Mouse (Mus musculus): ENCODE results near the gene Gm136. TPM values are rescaled to one million over a fixed set of nuclear protein-coding genes. Genes with fewer than 3 reads are reported as not detected.
A peak's percentile ranks its signal among the peaks of the same experiment; 100 is the strongest.
"Not testable (repeated sequence)": the region's sequence is repeated elsewhere in the genome, so short reads cannot be mapped to it uniquely, and the experiment has no call there.

Gene Gm136
- not detected for total RNA-seq (2021)

DNA sequence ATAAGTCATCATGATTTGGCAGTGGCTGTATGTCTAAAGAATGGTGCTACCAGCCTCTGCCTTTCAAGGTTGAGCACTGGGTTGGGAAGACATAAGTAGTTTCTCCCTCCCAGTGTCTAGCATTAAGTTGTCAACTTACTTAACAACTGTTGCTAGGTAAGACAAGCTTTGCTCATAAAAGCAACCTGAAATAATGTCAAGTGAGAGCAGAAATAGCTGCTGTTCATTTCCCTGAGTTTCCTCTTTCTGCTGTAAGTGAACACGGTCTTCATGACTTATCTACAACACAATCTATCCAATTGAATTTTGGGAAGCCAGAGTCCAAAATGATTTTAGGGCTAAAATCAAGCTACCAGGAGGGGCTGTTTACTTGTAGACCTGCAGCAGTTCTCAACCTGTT lies at the start of gene Gm136:
Gene Gm136, minus strand, starts transcription at position 101 of the 400 bp plus-strand sequence.
- DNase-seq: no peak

DNA sequence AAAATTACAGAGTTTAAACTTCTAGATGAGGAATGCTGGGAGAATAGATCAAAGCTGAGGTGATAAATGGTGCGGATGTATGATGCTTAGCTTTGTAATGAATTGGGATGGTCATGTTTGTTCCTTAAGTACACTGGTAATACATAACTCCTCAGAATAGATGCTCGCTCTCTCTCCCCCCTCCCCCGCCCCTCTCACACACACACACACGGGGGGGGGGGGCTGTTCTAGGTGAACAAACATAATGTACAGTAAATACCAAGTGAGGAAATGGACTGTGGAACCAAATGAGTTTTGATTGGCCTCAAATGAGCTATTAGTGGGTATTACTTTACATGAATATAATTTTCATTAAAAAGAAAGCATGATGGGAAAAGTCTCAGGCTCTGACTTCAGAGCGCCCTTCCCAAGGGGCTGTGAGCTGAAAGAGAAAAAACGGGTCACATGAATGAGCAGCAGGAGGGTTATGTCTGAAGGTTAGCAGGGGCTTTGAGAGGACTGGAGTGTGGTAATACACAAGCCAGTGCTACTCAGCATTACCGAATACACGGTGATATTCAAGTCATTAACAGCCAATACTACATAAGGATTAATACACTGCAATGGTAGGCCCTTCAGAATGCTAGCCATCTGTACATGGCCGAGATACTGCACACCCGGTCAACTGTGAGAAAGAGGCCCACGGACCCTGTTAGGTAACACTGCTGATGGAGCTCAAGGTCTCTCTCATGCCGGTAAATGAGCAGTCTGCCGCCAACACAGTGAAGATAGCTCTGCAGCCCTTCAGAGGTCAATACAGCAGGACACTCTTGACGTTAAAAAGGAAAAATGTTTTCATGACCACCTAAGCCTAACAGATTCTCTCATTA lies 45.3 kb upstream of the Gm136 start:
- DNase-seq: no peak

DNA sequence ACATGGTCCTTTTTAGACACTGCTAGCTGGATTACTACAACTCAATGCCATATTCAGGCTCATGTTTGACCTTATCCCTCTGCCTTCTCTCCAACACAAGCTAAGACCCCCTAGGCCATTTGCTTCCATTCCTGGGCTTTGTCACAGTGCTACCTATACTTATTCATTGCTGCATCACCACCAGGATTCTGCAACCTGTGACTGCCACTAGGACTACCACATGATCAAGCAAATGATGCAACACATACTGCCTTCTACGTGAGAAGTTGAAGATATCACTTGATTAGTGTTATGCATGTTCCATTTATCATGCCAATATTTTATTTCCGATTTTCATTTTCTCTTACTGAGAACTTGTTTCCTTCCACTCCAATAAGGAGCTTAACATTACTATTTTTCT lies 41.9 kb upstream of the Gm136 start:
- no peak for DNase-seq

DNA sequence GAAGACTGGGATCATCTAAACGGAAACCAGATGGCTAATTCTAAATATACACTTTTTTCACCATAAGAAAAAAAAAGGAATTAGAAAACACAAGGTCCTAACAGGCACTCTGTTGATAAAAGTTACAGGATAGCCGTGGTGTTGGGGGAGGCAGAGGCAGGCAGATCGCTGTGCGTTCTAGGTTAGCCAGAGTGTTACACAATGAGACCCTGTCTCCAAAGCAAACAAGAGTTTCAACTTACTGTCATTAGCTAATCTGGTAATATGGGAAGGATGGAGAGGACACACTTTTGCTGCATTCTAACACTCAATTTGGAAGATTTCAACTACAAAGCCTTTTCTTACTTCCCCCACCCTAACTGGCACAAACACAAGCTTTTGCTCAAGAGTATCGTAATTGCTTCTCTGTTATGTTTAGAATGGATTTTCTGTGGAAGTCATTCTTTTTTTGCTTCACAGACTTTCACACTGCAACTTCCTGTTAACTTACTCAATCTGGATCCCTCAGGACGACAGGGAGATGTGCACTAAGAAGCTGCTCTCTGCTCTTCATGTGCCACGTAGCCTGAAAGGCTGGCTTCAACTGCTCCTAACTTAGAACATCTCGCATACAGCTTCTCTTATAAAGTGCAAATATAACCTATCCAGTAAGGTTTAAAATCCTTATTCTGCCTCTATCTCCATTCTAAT lies 41.4 kb upstream of the Gm136 start:
- DNase-seq: no peak

DNA sequence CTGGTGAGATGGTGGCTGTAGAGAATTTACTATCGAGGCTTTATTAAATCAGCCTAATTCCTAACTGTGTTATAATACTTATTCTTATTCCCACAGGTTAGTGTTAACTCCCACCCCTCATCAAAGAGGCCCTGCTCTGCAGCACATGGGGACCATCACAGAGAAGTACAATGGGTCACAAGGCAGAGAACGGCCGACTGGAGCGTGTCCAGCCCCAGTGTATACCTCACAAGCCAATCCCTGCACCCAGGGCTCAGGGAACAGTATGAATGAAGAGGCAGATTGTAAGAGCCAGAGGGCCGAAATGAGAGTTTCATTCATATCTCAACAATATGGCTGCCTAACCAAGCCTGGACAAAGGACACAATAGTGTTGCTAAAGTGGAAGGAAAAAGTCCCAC lies 40.2 kb upstream of the Gm136 start:
- no peak for DNase-seq

DNA sequence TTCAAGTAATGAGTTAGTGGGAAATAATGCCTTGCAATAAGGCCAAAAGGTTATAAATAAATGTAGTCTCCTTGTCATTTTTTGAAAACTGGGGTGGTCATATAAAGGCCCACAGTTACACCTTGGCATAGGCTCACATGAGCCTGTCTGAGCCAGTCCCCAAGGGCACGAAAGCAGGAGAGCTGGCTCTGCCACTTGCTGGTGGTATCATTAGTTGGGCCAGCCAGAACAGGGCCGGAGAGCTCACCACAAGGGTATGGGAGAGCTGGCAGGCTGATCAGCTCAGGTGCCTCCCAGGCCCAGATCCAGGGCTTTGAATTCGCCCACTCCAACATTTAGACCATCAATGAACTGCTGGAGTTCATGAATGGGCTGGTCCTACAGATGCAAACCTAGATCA lies 30.4 kb upstream of the Gm136 start:
- DNase-seq: no peak

DNA sequence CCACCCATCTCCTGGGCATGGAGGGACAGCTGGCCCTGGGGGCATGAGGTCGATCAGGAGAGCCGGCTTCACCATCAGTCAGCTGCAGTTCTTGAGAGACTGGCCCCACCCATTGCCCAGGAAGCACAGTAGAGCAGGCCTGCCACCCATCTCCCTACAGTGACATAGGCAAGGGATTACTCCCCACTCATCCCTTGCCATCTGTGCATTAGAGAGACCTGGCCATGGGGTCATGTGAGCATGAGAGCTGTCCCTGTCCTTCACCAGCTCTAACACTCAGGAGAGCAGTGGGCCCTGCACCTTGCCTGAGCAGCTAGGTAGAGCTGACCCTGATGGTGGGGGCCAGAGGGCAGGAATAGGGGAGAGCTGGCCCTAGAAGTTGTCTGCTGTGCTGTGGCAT lies 29.6 kb upstream of the Gm136 start:
- no peak for DNase-seq

DNA sequence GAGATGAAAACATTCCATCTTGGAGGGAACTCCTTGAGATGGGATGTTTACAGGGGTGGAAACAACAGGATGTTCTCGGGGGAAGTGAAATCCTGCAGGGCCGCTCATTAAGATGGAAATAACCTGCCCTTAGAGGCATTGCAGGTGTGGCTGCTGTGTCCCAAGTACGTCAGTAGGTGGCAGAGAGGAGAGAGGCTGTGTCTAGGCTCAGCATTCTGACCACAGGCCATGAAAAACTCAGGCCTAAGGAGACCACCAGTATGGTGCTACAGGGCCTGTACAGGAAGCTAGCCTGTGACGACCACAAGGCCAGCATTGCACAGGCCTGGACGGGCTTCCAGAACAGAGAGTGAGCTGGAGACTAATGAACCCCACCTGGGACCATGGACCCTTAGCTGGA lies 28.8 kb upstream of the Gm136 start:
- no peak for DNase-seq

DNA sequence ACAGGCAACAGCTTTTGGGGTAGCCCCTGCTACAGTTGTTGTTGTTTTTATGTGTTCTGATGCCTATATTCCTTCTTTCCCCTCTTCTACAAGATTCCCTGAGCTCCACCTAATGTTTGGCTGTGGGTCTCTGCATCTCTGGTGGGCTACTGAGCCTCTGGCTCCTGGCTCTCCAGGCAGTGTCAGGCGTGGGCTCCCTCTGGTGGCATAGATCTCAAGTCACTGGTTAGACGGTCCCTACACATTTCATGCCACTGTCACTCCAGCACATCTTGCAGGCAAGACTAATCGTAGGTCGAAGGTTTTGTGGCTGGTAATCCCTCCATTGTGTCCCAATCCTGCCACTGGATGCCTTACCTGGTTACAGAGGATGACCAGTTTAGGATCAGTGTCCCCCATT lies 26.7 kb upstream of the Gm136 start:
- DNase-seq: no peak

DNA sequence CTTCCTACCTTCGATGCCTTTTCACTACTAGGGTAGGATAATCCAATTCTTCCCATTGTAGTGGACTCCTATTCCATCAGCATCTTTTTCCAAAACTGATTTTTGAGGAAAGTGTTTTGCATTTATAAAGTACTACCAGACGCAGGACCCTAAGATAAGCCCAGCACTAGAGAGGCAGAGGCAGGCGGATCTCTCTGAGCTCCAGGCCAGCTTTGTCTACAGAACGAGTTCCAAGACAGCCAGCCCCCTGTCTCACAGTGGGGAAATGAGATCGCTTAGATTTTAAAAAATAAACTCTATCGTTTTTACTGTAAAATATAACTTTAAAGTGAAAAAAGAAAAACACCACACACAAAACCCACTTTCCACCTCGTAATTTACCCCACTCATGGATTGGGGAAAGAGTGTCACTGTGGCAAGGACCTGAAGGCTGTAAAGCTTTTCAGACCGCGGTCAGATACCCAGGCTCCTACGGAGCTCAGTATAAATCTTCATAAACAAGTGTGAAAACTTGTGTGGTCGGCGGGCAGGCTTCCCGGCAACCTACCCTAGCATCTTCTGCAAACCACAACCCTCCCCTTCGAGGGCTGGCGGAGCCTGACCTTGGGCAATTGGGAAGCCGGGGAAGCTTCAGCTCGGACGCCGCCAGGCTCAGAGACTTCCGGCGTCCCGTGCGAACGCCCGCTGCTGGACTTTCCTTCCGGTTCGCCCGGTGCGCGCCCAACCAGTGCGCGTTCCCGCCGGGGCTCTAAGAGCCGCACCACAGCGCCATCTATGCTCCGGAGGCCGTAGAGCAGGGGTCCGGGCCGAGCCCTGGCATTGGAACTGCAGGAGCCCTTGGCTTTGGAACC lies 21.8 kb upstream of the Gm136 start, which contains the start of gene Smim8:
Gene Smim8, minus strand, starts transcription at position 747 of the 851 bp plus-strand sequence.
- DNase-seq: peak; percentile 85 to 87

DNA sequence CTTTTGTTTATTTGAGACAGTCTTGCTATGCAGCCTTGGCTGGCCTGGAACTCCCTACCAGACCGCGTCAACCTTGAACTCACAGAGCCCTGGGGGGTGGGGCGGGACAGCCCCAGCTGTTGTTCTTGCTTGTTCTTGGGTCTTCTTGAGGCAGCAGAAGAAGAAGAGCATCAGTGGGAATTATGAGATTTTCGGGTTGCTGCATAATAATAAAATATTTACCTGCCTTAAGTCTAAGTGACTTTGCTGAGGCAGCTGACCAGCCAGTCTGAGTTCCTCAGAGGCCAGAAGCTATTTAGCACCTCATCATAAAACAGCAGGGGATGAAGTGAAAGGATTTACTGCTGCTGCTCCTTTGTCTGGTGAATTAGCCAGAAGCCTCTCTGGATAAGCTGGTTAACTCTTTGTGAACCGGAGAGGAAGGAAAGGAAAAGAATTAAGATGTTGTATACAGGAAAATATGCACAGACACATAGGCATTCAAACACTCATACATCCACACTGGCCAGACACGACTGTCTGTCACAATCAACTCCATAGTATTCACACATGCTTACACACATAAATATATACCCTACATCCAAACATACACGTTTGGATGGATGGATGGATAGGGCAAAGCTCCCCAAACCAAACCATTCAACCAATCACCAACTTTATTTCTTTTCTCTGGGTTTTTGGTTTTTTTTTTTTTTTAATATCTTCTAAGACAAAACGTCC lies 15.7 kb upstream of the Gm136 start:
- DNase-seq: no peak

DNA sequence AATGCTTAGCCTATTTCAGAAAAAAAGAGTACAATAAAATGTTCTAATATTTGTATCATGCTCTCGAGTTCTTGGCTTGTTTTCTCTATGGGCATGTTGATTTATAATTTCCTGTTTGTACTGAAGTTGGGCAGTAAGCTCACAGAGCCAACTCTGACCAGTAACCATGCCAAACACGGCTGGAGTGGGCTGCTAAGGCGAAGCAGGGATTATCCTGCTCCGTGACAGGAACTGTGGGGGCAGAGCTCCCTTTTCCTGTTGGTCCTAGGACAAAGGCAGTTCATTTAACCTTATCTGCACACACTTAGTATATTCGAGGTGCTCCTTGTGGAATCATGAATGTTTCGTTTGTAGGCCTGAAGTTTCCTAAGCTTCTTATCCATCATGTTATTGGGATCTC lies 6.8 kb downstream of the Gm136 start:
- no peak for DNase-seq

DNA sequence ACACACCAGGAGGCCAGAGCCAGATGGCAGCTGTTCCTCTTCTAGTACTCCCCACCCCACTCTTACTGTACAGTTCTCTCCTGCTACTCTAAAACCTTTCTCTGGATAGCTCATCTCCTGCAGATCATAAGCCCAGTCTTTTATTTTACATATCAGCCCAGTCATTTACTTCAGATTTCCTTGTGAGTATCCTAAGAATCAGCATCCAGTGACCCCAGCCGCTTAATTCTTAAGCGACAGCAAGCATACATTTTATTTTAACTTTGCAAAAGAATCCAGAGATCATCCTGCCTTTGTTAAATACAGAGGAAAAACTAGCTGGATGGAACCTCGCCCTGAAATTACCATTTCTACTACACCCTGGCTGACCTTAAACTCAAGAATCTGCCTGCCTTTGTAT lies 21.6 kb downstream of the Gm136 start:
- no peak for DNase-seq

DNA sequence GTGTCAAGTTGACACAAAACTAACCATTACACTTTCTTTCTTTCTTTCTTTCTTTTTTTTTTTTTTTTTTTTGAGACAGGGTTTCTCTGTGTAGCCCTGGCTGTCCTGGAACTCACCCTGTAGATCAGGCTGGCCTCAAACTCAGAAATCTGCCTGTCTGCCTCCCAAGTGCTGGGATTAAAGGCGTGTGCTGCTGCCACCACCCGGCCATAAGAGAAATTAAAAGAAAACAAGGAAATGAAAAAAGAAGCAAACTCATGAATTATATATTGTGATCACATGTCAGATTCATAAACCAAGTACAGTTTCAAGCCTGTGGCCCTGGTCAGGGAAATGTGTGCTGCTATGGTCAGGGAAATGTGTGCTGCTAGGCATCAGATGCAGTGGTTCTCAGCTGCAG lies 22.6 kb downstream of the Gm136 start:
- DNase-seq: not testable (repeated sequence)

DNA sequence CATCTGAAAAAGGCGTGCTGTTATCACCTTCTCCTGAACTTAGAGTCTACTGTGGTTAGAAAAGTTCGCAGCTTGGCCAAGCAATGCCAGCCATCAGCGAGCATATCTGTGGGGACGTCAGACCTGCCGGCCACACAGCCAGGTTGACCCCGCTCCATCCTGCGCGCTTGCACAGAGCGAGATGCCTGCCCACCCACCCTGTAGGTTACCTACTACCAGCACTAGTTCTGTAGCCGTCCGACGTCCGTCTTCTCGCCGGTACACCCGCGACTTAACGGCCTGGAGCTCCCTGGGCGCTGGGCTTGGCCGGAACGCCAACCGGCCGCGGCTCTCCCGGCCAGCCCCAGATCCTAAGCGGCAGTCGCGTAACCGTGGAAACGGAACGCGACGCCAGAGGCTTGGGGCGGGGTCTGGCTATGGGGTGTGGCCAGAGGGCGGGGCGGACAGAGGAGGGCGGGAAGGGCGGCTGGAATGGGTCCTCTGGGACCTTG lies 26.2 kb downstream of the Gm136 start, which contains the start of gene Cfap206:
Gene Cfap206, minus strand, starts transcription at position 356 of the 491 bp plus-strand sequence.
- DNase-seq: peak; percentile 32 to 42

DNA sequence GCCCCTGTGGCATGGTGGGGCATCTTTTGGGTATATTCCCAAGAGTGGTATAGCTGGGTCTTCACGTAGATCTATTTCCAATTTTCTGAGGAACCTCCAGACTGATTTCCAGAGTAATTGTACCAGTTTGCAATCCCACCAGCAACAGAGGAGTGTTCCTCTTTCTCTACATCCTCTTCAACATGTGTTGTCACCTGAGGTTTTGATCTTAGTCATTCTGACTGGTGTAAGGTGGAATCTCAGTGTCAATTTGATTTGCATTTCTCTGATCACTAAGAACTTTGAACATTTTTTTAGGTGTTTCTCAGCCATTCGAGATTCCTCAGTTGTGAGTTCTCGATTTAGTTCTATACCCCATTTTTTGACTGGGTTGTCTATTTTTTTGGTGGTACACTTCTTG lies 30.4 kb downstream of the Gm136 start:
- DNase-seq: not testable (repeated sequence)

DNA sequence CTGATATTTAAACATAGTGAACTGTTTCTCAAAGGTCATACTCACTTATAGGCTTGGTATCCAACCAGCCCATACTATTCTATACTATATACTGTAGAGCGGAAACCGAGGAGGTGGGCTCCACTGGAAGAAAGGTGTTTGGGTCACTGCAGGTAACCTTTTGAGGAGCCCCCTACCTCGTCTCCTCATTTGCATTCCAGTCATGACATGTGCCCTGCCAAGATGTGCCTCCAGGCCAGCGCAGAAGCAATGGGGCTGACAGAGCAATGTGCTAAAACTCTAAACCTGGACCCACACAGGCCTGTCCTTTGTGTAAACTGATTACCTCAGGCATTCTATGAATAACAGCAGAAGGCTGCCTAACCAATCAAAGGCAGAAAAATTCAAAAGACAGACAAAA lies 31.8 kb downstream of the Gm136 start:
- DNase-seq: no peak

DNA sequence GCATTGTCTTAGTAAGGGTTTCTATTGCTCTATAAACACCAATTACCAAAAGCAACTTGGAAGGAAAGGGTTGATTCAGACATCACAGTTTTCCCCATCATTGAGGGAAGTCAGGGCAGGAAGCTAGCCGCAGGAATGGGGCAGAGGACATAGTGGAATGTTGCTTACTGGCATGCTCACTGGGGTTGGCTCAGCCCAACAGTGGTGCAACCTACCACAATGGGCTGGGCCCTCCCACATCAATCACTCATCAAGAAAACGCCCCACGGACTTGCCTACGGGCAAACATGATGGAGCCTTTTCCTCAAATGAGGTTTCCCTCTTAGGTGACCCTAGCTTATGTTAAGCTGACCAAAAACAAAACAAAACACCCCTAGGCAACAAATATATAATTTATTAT lies 32.9 kb downstream of the Gm136 start:
- DNase-seq: no peak

DNA sequence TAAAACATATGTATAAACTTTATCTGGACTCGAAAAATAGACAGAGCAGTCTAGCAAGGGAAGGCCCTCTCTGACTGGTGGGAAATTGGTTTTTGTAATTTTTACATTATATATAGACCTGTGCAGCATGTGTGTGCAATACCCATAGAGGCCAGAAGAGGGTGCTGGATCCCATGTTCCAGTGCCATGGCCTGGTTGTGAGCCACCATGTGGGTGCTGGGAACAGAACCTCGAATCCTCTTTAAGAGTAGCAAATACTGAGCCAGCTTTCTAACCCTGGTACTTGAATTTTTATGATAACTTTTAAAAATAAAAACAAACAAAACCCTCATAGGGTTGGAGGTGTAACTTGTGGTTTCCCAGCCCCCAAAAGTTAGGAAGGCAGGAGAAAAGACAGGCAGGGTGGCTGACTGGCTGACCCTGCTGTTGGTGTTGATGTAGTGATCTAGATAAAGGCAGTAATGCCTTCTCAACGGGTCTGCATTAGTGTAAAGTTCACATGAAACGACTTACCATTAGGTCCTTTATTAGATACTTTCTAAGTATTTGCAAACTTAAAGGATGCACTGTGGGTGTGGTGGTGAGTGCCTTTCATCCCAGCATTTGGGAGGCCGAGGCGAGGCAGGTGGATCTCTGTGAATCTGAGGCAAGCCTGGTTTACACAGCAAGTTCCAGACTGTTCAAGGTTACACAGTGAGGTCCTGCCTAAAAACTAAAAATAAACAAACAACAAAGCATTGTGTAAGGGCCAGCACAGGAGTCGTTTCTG lies 35.8 kb downstream of the Gm136 start:
- DNase-seq: no peak

DNA sequence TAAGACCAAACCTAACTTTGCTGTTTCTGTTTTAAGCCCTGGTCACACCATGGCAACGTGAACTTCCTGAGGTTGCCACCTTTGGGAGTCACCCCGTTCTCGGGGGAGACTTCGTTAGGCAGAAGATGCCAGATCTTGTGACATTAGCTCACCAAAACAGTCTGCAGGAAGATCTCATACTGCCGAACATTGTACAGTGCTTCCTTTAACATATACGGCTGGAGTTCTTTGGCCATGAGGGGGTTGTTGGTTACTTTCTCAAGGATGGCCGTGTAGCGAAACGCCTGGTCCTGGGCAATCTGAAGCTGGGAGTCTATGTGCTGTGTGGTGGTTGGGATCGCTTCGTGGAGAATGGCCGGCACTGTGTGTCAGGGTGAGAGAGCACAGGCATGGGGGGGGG lies 36.6 kb downstream of the Gm136 start:
- DNase-seq: no peak

DNA sequence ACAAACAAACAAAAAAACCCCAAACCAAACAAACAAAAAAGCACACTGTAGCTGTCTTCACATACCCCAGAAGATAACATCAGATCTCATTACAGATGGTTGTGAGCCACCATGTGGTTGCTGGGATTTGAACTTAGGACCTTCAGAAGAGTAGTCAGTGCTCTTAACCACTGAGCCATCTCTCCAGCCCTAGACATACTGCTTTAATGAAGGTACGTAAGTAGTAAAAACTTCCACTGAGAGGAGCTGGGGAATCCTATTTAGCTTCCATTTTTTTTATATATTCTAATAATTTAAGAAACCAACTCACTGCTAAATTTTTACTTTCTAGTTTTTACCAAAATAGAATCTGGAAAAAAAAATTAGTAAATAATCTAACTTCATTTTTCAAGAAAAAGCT lies 41.0 kb downstream of the Gm136 start:
- no peak for DNase-seq
